Mouse (Mus musculus) spleen, adult 2 months (tissue): ENCODE data around the gene Sgcd.

Experiments
- CTCF ChIP-seq: fragments of 200-500 bp; IDR thresholded peaks from 2 replicates; pipeline ENCODE4 v1.5.1; 2011; ENCODE audit warnings: mild to moderate bottlenecking, inconsistent platforms; ENCODE audit not compliant: insufficient read depth, insufficient read length, insufficient replicate concordance; ENCODE audit errors: extremely low read depth
- POLR2A ChIP-seq: fragments of 200-500 bp; IDR thresholded peaks from 2 replicates; pipeline ENCODE4 v1.6.1; 2011; ENCODE audit warnings: low read depth, low read length, inconsistent platforms

DNA sequence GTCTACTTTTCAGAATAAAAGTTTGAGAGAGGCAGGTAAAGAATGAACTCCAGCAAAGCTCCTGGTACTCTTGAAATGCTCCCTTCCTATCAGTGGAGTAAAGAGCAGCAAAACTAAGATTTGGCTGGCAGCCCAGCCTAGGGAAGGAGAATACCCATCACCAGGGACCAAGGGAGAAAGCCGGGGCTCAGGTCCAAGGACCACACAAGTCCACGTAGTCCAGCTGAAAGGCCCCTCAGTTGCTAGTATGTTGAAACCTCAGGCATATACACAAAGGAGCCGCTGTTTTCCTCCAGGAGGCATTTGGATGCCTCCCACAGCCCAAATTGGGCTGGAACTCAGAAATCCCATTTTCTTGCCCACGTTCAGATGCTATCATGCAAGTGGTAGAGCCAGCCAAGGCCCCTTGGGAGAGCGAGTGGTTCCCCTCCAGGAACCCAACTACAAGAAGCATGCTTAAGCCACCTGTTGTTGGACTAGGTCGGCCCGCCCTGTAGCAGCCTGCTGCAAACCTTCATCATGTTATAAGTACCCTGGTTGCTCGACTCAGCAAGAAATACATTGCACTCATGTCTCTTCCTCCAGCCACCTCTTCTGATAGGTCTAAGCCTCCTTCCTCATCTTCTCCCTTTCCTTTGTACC lies 1.4 kb downstream of the Sgcd start:
- TF ChIP-seq CTCF (no peak), POLR2A (no peak)
